Mouse (Mus musculus) small intestine, adult 2 months (tissue): ENCODE data around the gene Hormad1.

ENCODE experiments used
- CTCF ChIP-seq: fragments of 200-500 bp; IDR thresholded peaks from 2 replicates; pipeline ENCODE4 v1.5.1; 2012; ENCODE audit warnings: low read depth, mild to moderate bottlenecking, control low read depth, inconsistent platforms, low read length, moderate library complexity, mixed read lengths; ENCODE audit not compliant: insufficient replicate concordance, insufficient read length; ENCODE audit errors: extremely low read depth
- POLR2A ChIP-seq: fragments of 200-500 bp; IDR thresholded peaks from 2 replicates; pipeline ENCODE4 v1.6.1; 2012; ENCODE audit warnings: low read depth, mild to moderate bottlenecking, control low read depth, inconsistent platforms, low read length, moderate library complexity

DNA sequence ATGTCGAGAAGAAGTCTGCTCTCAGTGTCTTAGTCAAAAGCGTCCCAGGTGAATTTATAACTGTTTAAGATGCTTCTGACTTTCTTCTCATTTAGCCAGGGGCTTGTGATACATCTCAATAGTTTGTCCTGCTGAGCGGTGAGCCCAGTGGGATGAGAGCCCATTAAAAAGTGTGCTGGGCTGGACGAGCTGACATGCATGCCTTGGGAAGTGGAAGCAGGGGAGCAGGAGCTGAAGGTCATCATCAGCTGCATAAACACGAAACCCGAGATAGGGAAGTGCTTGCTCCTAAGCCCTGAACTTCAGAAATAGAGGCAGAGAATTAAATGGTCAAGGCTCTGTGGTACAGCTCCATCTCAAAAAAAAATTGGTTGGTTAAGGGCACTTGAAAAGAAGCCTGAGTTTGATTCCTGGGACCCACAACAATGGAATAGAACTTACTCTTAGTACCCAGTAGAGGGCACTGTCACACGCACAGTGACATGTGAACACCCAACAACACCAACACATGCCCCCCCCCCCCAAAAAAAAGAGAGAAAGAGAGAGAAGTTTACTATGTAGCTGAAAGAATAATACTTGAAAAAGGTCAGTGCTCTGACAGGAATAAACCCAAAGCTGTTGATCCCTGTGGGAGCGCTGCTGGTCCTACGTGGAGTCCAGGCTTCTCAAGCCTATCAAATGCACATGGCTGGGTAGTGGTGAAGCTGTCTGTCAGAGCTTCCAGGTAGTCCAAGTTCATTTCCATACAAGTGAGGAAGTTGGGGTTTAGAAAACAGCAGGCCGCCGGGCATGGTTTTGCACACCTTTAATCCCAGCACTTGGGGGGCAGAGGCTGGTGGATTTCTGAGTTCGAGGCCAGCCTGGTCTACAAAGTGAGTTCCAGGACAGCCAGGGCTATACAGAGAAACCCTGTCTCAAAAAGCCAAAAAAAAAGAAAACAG, 73.4 kb downstream of the Hormad1 start:
- TF ChIP-seq CTCF (peak; percentile 59; the same call in 1 of the 2 replicates), POLR2A (no peak)
